Mouse (Mus musculus): Measurements from ENCODE around the gene Cdc25b. TPM values are rescaled to one million over a fixed set of nuclear protein-coding genes. Genes with fewer than 3 reads are reported as not detected.
"Not testable (repeated sequence)": the region's sequence is repeated elsewhere in the genome, so short reads cannot be mapped to it uniquely, and the experiment has no call there.

The Cdc25b gene
- polyA plus RNA-seq, 1 experiment from 2014 or later: 171 TPM

GRCm38 (mm10) chr2:131211026-131211615 lies 24.4 kb downstream of the Cdc25b start:
- WGBS (ENCODE audit: insufficient replicate concordance): 53% methylated on average over 9 of the region's 9 CpGs
- H3K27me3 ChIP-seq: no peaks in the 10 kb centered on the region
- H3K9me3 ChIP-seq (replicated peaks): no peaks in the 10 kb centered on the region
- peak overlapping the region; percentile 91 for H3K27ac ChIP-seq
- H3K4me1 ChIP-seq (replicated peaks): peaks cover 92% of the 10 kb centered on the region
- DNase-seq: no peak
- peak overlapping the region; percentile 76 for H3K4me2 ChIP-seq
- peak overlapping the region; percentile 66 for H3K4me3 ChIP-seq (replicated peaks)
- H3K36me3 ChIP-seq: peaks cover 19% of the 10 kb centered on the region
- H3K9ac ChIP-seq: peak overlapping the region; percentile 77
- ATAC-seq (ENCODE audit: low read depth): peak; percentile 19; the same call in 1 of the 2 replicates

- Histone ChIP-seq H3K27ac (peak overlapping the region; percentile 96), H3K27me3 (no peaks in the 10 kb centered on the region), H3K4me2 (peak overlapping the region; percentile 63), H3K36me3 (peaks cover 19% of the 10 kb centered on the region), H3K9ac (peak overlapping the region; percentile 73), H3K4me3 (replicated peaks) (peak overlapping the region; percentile 39), H3K4me1 (replicated peaks) (peaks cover 88% of the 10 kb centered on the region), H3K9me3 (replicated peaks) (no peaks in the 10 kb centered on the region)
- 39% methylated on average over 7 of the region's 7 CpGs for WGBS (ENCODE audit: insufficient replicate concordance)
- ATAC-seq (ENCODE audit: low read depth) (peak; percentile 73), DNase-seq (peak; percentile 72)
Measured at GRCm38 (mm10) chr2:131213773-131214172, 27.0 kb downstream of the Cdc25b start.

- peak overlapping the region; percentile 96 for H3K27ac ChIP-seq
- DNase-seq (no peak), ATAC-seq (ENCODE audit: low read depth) (no peak)
- no peak overlapping the region for H3K4me2 ChIP-seq
- H3K4me1 ChIP-seq (replicated peaks): peaks cover 82% of the 10 kb centered on the region
- H3K36me3 ChIP-seq: peaks cover 19% of the 10 kb centered on the region
- WGBS (ENCODE audit: insufficient replicate concordance): 82% methylated on average over 7 of the region's 7 CpGs
- H3K9ac ChIP-seq: peak overlapping the region; percentile 2; the same call in 1 of the 2 replicates
- no peak overlapping the region for H3K4me3 ChIP-seq (replicated peaks)
- no peaks in the 10 kb centered on the region for H3K27me3 ChIP-seq
- no peaks in the 10 kb centered on the region for H3K9me3 ChIP-seq (replicated peaks)
Measured at GRCm38 (mm10) chr2:131215941-131216858, 29.5 kb downstream of the Cdc25b start.

- peaks cover 83% of the 10 kb centered on the region for H3K4me1 ChIP-seq (replicated peaks)
- ATAC-seq (ENCODE audit: low read depth) (no peak), DNase-seq (no peak)
- H3K27me3 ChIP-seq: no peaks in the 10 kb centered on the region
- WGBS (ENCODE audit: insufficient replicate concordance): 46% methylated on average over 4 of the region's 4 CpGs
- H3K4me2 ChIP-seq: no peak overlapping the region
- no peak overlapping the region for H3K4me3 ChIP-seq (replicated peaks)
- no peaks in the 10 kb centered on the region for H3K9me3 ChIP-seq (replicated peaks)
- no peak overlapping the region for H3K9ac ChIP-seq
- no peaks in the 10 kb centered on the region for H3K36me3 ChIP-seq
- peak overlapping the region; percentile 64; the same call in 1 of the 2 replicates for H3K27ac ChIP-seq
Measured at GRCm38 (mm10) chr2:131220030-131220429, 33.3 kb downstream of the Cdc25b start.

GRCm38 (mm10) chr2:131221853-131222515 lies 35.2 kb downstream of the Cdc25b start:
- WGBS (ENCODE audit: insufficient replicate concordance): 28% methylated on average over 3 of the region's 3 CpGs

GRCm38 (mm10) chr2:131222562-131222961 lies 35.8 kb downstream of the Cdc25b start:
- H3K36me3 ChIP-seq: no peaks in the 10 kb centered on the region
- H3K27ac ChIP-seq: peak overlapping the region; percentile 98
- DNase-seq (no peak), ATAC-seq (ENCODE audit: low read depth) (peak; percentile 47)
- WGBS (ENCODE audit: insufficient replicate concordance): 14% methylated on average over 5 of the region's 5 CpGs
- H3K4me1 ChIP-seq (replicated peaks): peaks cover 83% of the 10 kb centered on the region
- H3K9ac ChIP-seq: peak overlapping the region; percentile 71
- H3K4me3 ChIP-seq (replicated peaks): no peak overlapping the region
- peak overlapping the region; percentile 50 for H3K4me2 ChIP-seq
- H3K9me3 ChIP-seq (replicated peaks): no peaks in the 10 kb centered on the region
- H3K27me3 ChIP-seq: no peaks in the 10 kb centered on the region

More at GRCm38 (mm10) chr2:131221853-131222515, 35.2 kb downstream of the Cdc25b start:
- no peaks in the 10 kb centered on the region for H3K27me3 ChIP-seq
- no peaks in the 10 kb centered on the region for H3K9me3 ChIP-seq (replicated peaks)
- DNase-seq (no peak), ATAC-seq (ENCODE audit: low read depth) (no peak)
- H3K9ac ChIP-seq: peak overlapping the region; percentile 71
- H3K27ac ChIP-seq: peak overlapping the region; percentile 98
- H3K4me1 ChIP-seq (replicated peaks): peaks cover 82% of the 10 kb centered on the region
- H3K36me3 ChIP-seq: no peaks in the 10 kb centered on the region
- H3K4me3 ChIP-seq (replicated peaks): no peak overlapping the region
- peak overlapping the region; percentile 50 for H3K4me2 ChIP-seq

- Histone ChIP-seq H3K27ac (peak overlapping the region; percentile 98), H3K4me3 (replicated peaks) (0 out of 2 replicates have a peak overlapping the region, but pooled peaks have one; percentile 14), H3K4me1 (replicated peaks) (peaks cover 76% of the 10 kb centered on the region), H3K9me3 (replicated peaks) (no peaks in the 10 kb centered on the region), H3K36me3 (no peaks in the 10 kb centered on the region), H3K4me2 (peak overlapping the region; percentile 50), H3K9ac (peak overlapping the region; percentile 71), H3K27me3 (no peaks in the 10 kb centered on the region)
- 32% methylated on average over 1 of the region's 1 CpGs for WGBS (ENCODE audit: insufficient replicate concordance)
- DNase-seq (peak; percentile 89), ATAC-seq (ENCODE audit: low read depth) (peak; percentile 99)
Measured at GRCm38 (mm10) chr2:131223569-131223968, 36.8 kb downstream of the Cdc25b start.

GRCm38 (mm10) chr2:131225178-131225577 lies 38.4 kb downstream of the Cdc25b start:
- Histone ChIP-seq H3K27me3 (no peaks in the 10 kb centered on the region), H3K4me2 (no peak overlapping the region), H3K27ac (peak overlapping the region; percentile 98), H3K9ac (no peak overlapping the region), H3K9me3 (replicated peaks) (no peaks in the 10 kb centered on the region), H3K36me3 (no peaks in the 10 kb centered on the region), H3K4me3 (replicated peaks) (no peak overlapping the region), H3K4me1 (replicated peaks) (peaks cover 71% of the 10 kb centered on the region)
- ATAC-seq (ENCODE audit: low read depth) (no peak), DNase-seq (no peak)
- WGBS (ENCODE audit: insufficient replicate concordance): 84% methylated on average over 6 of the region's 6 CpGs

GRCm38 (mm10) chr2:131226669-131227068 lies 39.9 kb downstream of the Cdc25b start:
- peak overlapping the region; percentile 66 for H3K27ac ChIP-seq
- H3K9me3 ChIP-seq (replicated peaks); H3K4me2 ChIP-seq; ATAC-seq (ENCODE audit: low read depth); H3K4me3 ChIP-seq (replicated peaks); H3K27me3 ChIP-seq; H3K9ac ChIP-seq; DNase-seq; H3K36me3 ChIP-seq: not testable (repeated sequence)
- 66% methylated on average over 2 of the region's 2 CpGs for WGBS (ENCODE audit: insufficient replicate concordance)
- H3K4me1 ChIP-seq (replicated peaks): peaks cover 63% of the 10 kb centered on the region

- DNase-seq: no peak
- Histone ChIP-seq H3K4me2 (no peak overlapping the region), H3K27me3 (no peaks in the 10 kb centered on the region), H3K4me1 (replicated peaks) (peaks cover 62% of the 10 kb centered on the region), H3K9me3 (replicated peaks) (no peaks in the 10 kb centered on the region), H3K36me3 (no peaks in the 10 kb centered on the region), H3K27ac (peak overlapping the region; percentile 66), H3K9ac (no peak overlapping the region), H3K4me3 (replicated peaks) (no peak overlapping the region)
- 47% methylated on average over 3 of the region's 3 CpGs for WGBS (ENCODE audit: insufficient replicate concordance)
- no peak for ATAC-seq (ENCODE audit: low read depth)
Measured at GRCm38 (mm10) chr2:131227243-131227642, 40.5 kb downstream of the Cdc25b start.

- WGBS (ENCODE audit: insufficient replicate concordance): 62% methylated on average over 2 of the region's 2 CpGs
- Histone ChIP-seq H3K4me2 (peak overlapping the region; percentile 92), H3K4me1 (replicated peaks) (peaks cover 53% of the 10 kb centered on the region), H3K9ac (peak overlapping the region; percentile 69), H3K9me3 (replicated peaks) (no peaks in the 10 kb centered on the region), H3K4me3 (replicated peaks) (no peak overlapping the region; the same call in 1 of the 2 replicates), H3K27ac (peak overlapping the region; percentile 85), H3K27me3 (no peaks in the 10 kb centered on the region), H3K36me3 (peaks cover 21% of the 10 kb centered on the region)
- DNase-seq (peak; percentile 68), ATAC-seq (ENCODE audit: low read depth) (peak; percentile 65)
Measured at GRCm38 (mm10) chr2:131232558-131232957, 45.8 kb downstream of the Cdc25b start.

All from liver, embryonic 13.5 days (tissue).